Mouse (Mus musculus) olfactory bulb, adult 2 months (tissue): ENCODE measurements around the gene Dph5.

Source experiments
- CTCF ChIP-seq: fragments of 200-500 bp; IDR thresholded peaks from 2 replicates; pipeline ENCODE4 v1.5.1; 2012; ENCODE audit warnings: low read depth, mild to moderate bottlenecking, low read length, moderate library complexity; ENCODE audit not compliant: insufficient read depth
- POLR2A ChIP-seq: fragments of 200-500 bp; IDR thresholded peaks from 2 replicates; pipeline ENCODE4 v1.6.1; 2012; ENCODE audit warnings: mild to moderate bottlenecking, low read depth, low read length, moderate library complexity; ENCODE audit not compliant: insufficient read depth

- TF ChIP-seq POLR2A: no peak
- no peak for TF ChIP-seq CTCF
Observed at GRCm38 (mm10) chr3:115936734-115937599, 49.3 kb downstream of the Dph5 start.
